ENCODE assay signal across 32 mouse cellular contexts in genomic region chr2:154738621-154739020, GRCm38 (mm10). TPM values are rescaled to one million over a fixed set of nuclear protein-coding genes. Genes with fewer than 3 reads are reported as not detected.
A peak's percentile ranks its signal among the peaks of the same experiment; 100 is the strongest.
DNase-seq lines count a peak whose midpoint lies in the region; ATAC-seq and TF ChIP-seq lines count a peak whose summit lies in the region.
"Had no signal": no experiment of that assay in that cellular context is flagged by ENCODE, and none has a peak within 500 bp of the region (broad histone marks: within the 10 kb centered on the region; RNA-seq: fewer than 3 reads in every experiment).

No protein-coding gene starts in this region.

- no peak overlapping the region for H3K9ac ChIP-seq in hindbrain, postnatal 0 days (replicated peaks; ENCODE audit: low read length)
- H3K9ac ChIP-seq in hindbrain, embryonic 16.5 days (ENCODE audit: low read depth, low read length) = no peak overlapping the region
- H3K9ac ChIP-seq: embryonic facial prominence, embryonic 13.5 days; forebrain, embryonic 12.5 days; forebrain, embryonic 15.5 days; heart, embryonic 13.5 days; hindbrain, embryonic 12.5 days; hindbrain, embryonic 15.5 days had no signal

- DNase-seq in gastrocnemius, postnatal 14 days = peak; percentile 24
- no peak for DNase-seq in gastrocnemius, postnatal 10 days
- peak; percentile 18 for DNase-seq in brain, adult 2 months (ENCODE audit: low read depth, low spot score)
- DNase-seq in hindbrain, postnatal 0 days (ENCODE audit: low spot score) = no peak
- DNase-seq: adrenal gland, adult 8-10 months; adrenal gland, postnatal 25 days; cerebellum, adult 18-20 months; cerebellum, adult 9-10 months; cerebellum, postnatal 25 days; heart, adult 2 months; heart, postnatal 14 days; kidney, adult 18-20 months had no signal

- intact Hi-C loops in gastrocnemius, postnatal 14 days (cut with DNase I; ENCODE audit: low total_unique reads) = no loop called here

- no peak overlapping the region for H3ac ChIP-seq in myocyte (ENCODE audit: control insufficient read depth, insufficient read length)

- H3K4me1 ChIP-seq in hindbrain, postnatal 0 days (ENCODE audit: insufficient read depth, low read length) = no peaks in the 10 kb centered on the region
- H3K4me1 ChIP-seq in hindbrain, embryonic 16.5 days (ENCODE audit: control insufficient read depth, insufficient read depth, low read depth, low read length) = peaks cover 5% of the 10 kb centered on the region; the same call in 1 of the 2 replicates
- H3K4me1 ChIP-seq: embryonic facial prominence, embryonic 13.5 days; forebrain, embryonic 12.5 days; heart, embryonic 13.5 days had no signal

- no peak for TF ChIP-seq CTCF in hindbrain, postnatal 0 days (IDR thresholded peaks at IDR 0.05; ENCODE audit: low read depth)

- no peaks in the 10 kb centered on the region for H3K36me3 ChIP-seq in myocyte (ENCODE audit: control insufficient read depth, insufficient read depth)
- no peaks in the 10 kb centered on the region for H3K36me3 ChIP-seq in hindbrain, postnatal 0 days (ENCODE audit: insufficient read depth, low read length)
- H3K36me3 ChIP-seq in hindbrain, embryonic 16.5 days (ENCODE audit: control insufficient read depth, insufficient read depth, low read length) = no peaks in the 10 kb centered on the region
- H3K36me3 ChIP-seq: embryonic facial prominence, embryonic 10.5 days; embryonic facial prominence, embryonic 13.5 days; forebrain, embryonic 12.5 days; forebrain, embryonic 15.5 days; heart, embryonic 10.5 days; heart, embryonic 13.5 days; hindbrain, embryonic 12.5 days; hindbrain, embryonic 15.5 days had no signal

- no peaks in the 10 kb centered on the region for H3K27me3 ChIP-seq in myocyte (ENCODE audit: control insufficient read depth, insufficient read depth, insufficient read length)
- no peaks in the 10 kb centered on the region for H3K27me3 ChIP-seq in hindbrain, postnatal 0 days (ENCODE audit: insufficient read depth, low read length)
- H3K27me3 ChIP-seq in hindbrain, embryonic 16.5 days (replicated peaks; ENCODE audit: control insufficient read depth, insufficient read depth, low read length) = no peaks in the 10 kb centered on the region
- H3K27me3 ChIP-seq: embryonic facial prominence, embryonic 13.5 days; forebrain, embryonic 12.5 days; forebrain, embryonic 15.5 days; heart, embryonic 13.5 days; hindbrain, embryonic 12.5 days; hindbrain, embryonic 15.5 days had no signal

- no peaks in the 10 kb centered on the region for H3K79me2 ChIP-seq in myocyte (ENCODE audit: control insufficient read depth, insufficient read depth)

- H3K4me3 ChIP-seq in myocyte = no peak overlapping the region
- H3K4me3 ChIP-seq in hindbrain, postnatal 0 days (ENCODE audit: low read length) = no peak overlapping the region
- H3K4me3 ChIP-seq in hindbrain, embryonic 16.5 days (ENCODE audit: low read length) = no peak overlapping the region
- H3K4me3 ChIP-seq: embryonic facial prominence, embryonic 10.5 days; embryonic facial prominence, embryonic 13.5 days; erythroblast, embryonic 14.5 days; forebrain, embryonic 12.5 days; forebrain, embryonic 15.5 days; heart, adult 2 months; heart, embryonic 10.5 days; heart, embryonic 13.5 days; hindbrain, embryonic 12.5 days; hindbrain, embryonic 15.5 days had no signal

- ATAC-seq in hindbrain, postnatal 0 days = no peak
- ATAC-seq in hindbrain, embryonic 16.5 days = no peak
- ATAC-seq: CD4-positive, CD25-positive, alpha-beta regulatory T cell, adult 4 months; forebrain, embryonic 15.5 days; inflammation-experienced regulatory T-cells, adult 6 months; intestine, embryonic 16.5 days had no signal

- WGBS in hindbrain, postnatal 0 days = 82% methylated on average over 5 of the region's 5 CpGs
- 92% methylated on average over 5 of the region's 5 CpGs for WGBS in hindbrain, embryonic 16.5 days

- no peak for TF ChIP-seq POLR2A in myocyte (IDR thresholded peaks at IDR 0.05; ENCODE audit: insufficient read length, low read depth)

- H3K4me2 ChIP-seq in myocyte (ENCODE audit: low read depth) = no peak overlapping the region
- H3K4me2 ChIP-seq in hindbrain, postnatal 0 days (ENCODE audit: low read depth, low read length) = no peak overlapping the region
- H3K4me2 ChIP-seq in hindbrain, embryonic 16.5 days (ENCODE audit: low read length) = no peak overlapping the region
- H3K4me2 ChIP-seq: embryonic facial prominence, embryonic 13.5 days; forebrain, embryonic 12.5 days; forebrain, embryonic 15.5 days; heart, embryonic 13.5 days; hindbrain, embryonic 12.5 days; hindbrain, embryonic 15.5 days had no signal

- H3K27ac ChIP-seq in hindbrain, postnatal 0 days = no peak overlapping the region
- no peak overlapping the region for H3K27ac ChIP-seq in hindbrain, embryonic 16.5 days (ENCODE audit: low read depth, low read length)
- H3K27ac ChIP-seq: embryonic facial prominence, embryonic 10.5 days; embryonic facial prominence, embryonic 13.5 days; forebrain, embryonic 12.5 days; forebrain, embryonic 15.5 days; heart, adult 2 months; heart, embryonic 10.5 days; heart, embryonic 13.5 days; hindbrain, embryonic 12.5 days; hindbrain, embryonic 15.5 days had no signal

- no peaks in the 10 kb centered on the region for H3K9me3 ChIP-seq in hindbrain, postnatal 0 days (ENCODE audit: low read length)
- no peaks in the 10 kb centered on the region for H3K9me3 ChIP-seq in hindbrain, embryonic 16.5 days (ENCODE audit: control insufficient read depth, low read length)
- H3K9me3 ChIP-seq: embryonic facial prominence, embryonic 10.5 days; embryonic facial prominence, embryonic 13.5 days; forebrain, embryonic 12.5 days; forebrain, embryonic 15.5 days; heart, embryonic 10.5 days; heart, embryonic 13.5 days; hindbrain, embryonic 12.5 days; hindbrain, embryonic 15.5 days had no signal

TF ChIP-seq in myocyte, 11 proteins besides CTCF, POLR2A, EP300 and RAD21:
- TF ChIP-seq TCF3 (IDR thresholded peaks at IDR 0.05; ENCODE audit: insufficient read length, low read depth) = no peak
- TF ChIP-seq CEBPB (IDR thresholded peaks at IDR 0.05; ENCODE audit: insufficient read depth, poor library complexity, severe bottlenecking) = no peak
- TF ChIP-seq MAX (IDR thresholded peaks at IDR 0.05; ENCODE audit: low read depth) = no peak
- TF ChIP-seq POLR2AphosphoS2 (IDR thresholded peaks at IDR 0.05; ENCODE audit: insufficient read length, low read depth) = no peak
- peak; percentile 24 for TF ChIP-seq SRF (IDR thresholded peaks at IDR 0.05; ENCODE audit: control insufficient read depth, insufficient read length, low read depth)
- no peak for TF ChIP-seq REST (IDR thresholded peaks at IDR 0.05; ENCODE audit: insufficient read depth, insufficient read length)
- TF ChIP-seq MYOD1 (IDR thresholded peaks at IDR 0.05; ENCODE audit: control insufficient read depth in 1 of 3, insufficient read length in 2 of 3, low read depth in 2 of 3) = peak in 1 of 3 experiments; percentile 31
- TF ChIP-seq MYOG (IDR thresholded peaks at IDR 0.05; ENCODE audit: control insufficient read depth in 1 of 3, insufficient read depth in 1 of 3, insufficient read length in 2 of 3, low read depth in 2 of 3) = peak in 2 of 3 experiments; percentile 38 to 52
- TF ChIP-seq USF1 (IDR thresholded peaks at IDR 0.05; ENCODE audit: low read depth) = no peak
- TF ChIP-seq TCF12 (IDR thresholded peaks at IDR 0.05; ENCODE audit: insufficient read depth, poor library complexity, severe bottlenecking) = no peak
- no peak for TF ChIP-seq E2F4 (IDR thresholded peaks at IDR 0.05; ENCODE audit: insufficient read depth)

RNA-seq across cellular contexts. Expression of gene Gm14214, which starts 31.2 kb away (rescaled TPM):
- not detected for total RNA-seq in gastrocnemius, postnatal 14 days (2021)
- total RNA-seq in gastrocnemius, postnatal 10 days (2021) = not detected
- polyA plus RNA-seq in myocyte (2012; fragmentation: generic; extraction: Trizol) = not detected
- total RNA-seq in hindbrain, postnatal 0 days (2014; rRNA removed) = not detected in 2 replicates
- not detected in 2 replicates for polyA plus RNA-seq in hindbrain, postnatal 0 days (2015; fragmentation: Nextera tagmentation; extraction: Ambion mirVana)
- not detected in 2 replicates for polyA plus RNA-seq in hindbrain, embryonic 16.5 days (2015; fragmentation: Nextera tagmentation; extraction: Ambion mirVana)
- total RNA-seq: adrenal gland, adult 8-10 months; adrenal gland, postnatal 25 days; common myeloid progenitor, adult 5-6 weeks; granulocyte monocyte progenitor cell, adult 5-6 weeks; heart, adult 2 months; heart, postnatal 14 days; hematopoietic stem cell, adult 5-6 weeks; MEL had no signal
- polyA plus RNA-seq: C2C12; CD4-positive, CD25-positive, alpha-beta regulatory T cell, adult 4 months; embryonic facial prominence, embryonic 10.5 days; embryonic facial prominence, embryonic 13.5 days; erythroblast, embryonic 14.5 days; forebrain, embryonic 12.5 days; forebrain, embryonic 15.5 days; heart, adult 2 months; heart, embryonic 10.5 days; heart, embryonic 13.5 days; heart, embryonic 16.5 days; hindbrain, embryonic 12.5 days; hindbrain, embryonic 15.5 days; inflammation-experienced regulatory T-cells, adult 6 months; intestine, embryonic 16.5 days had no signal

RNA-seq across cellular contexts. Expression of gene Raly, which starts 52.3 kb away (rescaled TPM):
- 10 to 100 TPM; 90.1 to 97.0 TPM for total RNA-seq in gastrocnemius, postnatal 14 days (2021)
- total RNA-seq in gastrocnemius, postnatal 10 days (2021) = 100 to 1,000 TPM; 129 to 134 TPM
- polyA plus RNA-seq in myocyte (2012; fragmentation: generic; extraction: Trizol) = 379 TPM
- 180 and 199 TPM in 2 replicates for total RNA-seq in hindbrain, postnatal 0 days (2014; rRNA removed)
- polyA plus RNA-seq in hindbrain, postnatal 0 days (2015; fragmentation: Nextera tagmentation; extraction: Ambion mirVana) = 22.4 and 25.5 TPM in 2 replicates
- polyA plus RNA-seq in hindbrain, embryonic 16.5 days (2015; fragmentation: Nextera tagmentation; extraction: Ambion mirVana) = 22.8 and 23.4 TPM in 2 replicates

RNA-seq across cellular contexts. Expression of gene a, which starts 52.6 kb away (rescaled TPM):
- total RNA-seq in gastrocnemius, postnatal 14 days (2021) = not detected
- not detected for total RNA-seq in gastrocnemius, postnatal 10 days (2021)
- not detected for polyA plus RNA-seq in myocyte (2012; fragmentation: generic; extraction: Trizol)
- 1.3 TPM in 1 of 2 replicates, not detected in the other for total RNA-seq in hindbrain, postnatal 0 days (2014; rRNA removed)
- polyA plus RNA-seq in hindbrain, postnatal 0 days (2015; fragmentation: Nextera tagmentation; extraction: Ambion mirVana) = 0.85 and 1.6 TPM in 2 replicates
- 1.0 and 1.1 TPM in 2 replicates for polyA plus RNA-seq in hindbrain, embryonic 16.5 days (2015; fragmentation: Nextera tagmentation; extraction: Ambion mirVana)
- total RNA-seq: adrenal gland, adult 8-10 months; adrenal gland, postnatal 25 days; common myeloid progenitor, adult 5-6 weeks; granulocyte monocyte progenitor cell, adult 5-6 weeks; heart, adult 2 months; heart, postnatal 14 days; hematopoietic stem cell, adult 5-6 weeks; MEL had no signal
- polyA plus RNA-seq: C2C12; CD4-positive, CD25-positive, alpha-beta regulatory T cell, adult 4 months; erythroblast, embryonic 14.5 days; heart, adult 2 months; inflammation-experienced regulatory T-cells, adult 6 months; intestine, embryonic 16.5 days had no signal

Comparison
In these comparisons a context has a peak if more than half of its experiments do, and no peak if none do; other contexts are left out.
1. DNase-seq: peak in gastrocnemius, postnatal 14 days (single experiment) and brain, adult 2 months (single experiment); none in gastrocnemius, postnatal 10 days (single experiment) and hindbrain, postnatal 0 days (single experiment).